Mouse (Mus musculus) heart, adult 2 months (tissue): ENCODE measurements around the gene Smarca4. TPM values are rescaled to one million over a fixed set of nuclear protein-coding genes. Genes with fewer than 3 reads are reported as not detected.
A peak's percentile ranks its signal among the peaks of the same experiment; 100 is the strongest.

Experiments
- DNase-seq, 2 experiments: peaks; one replicate each; pipeline ENCODE4 v3.0.0; 2021
- H3K27ac ChIP-seq: fragments of 200-600 bp; 2 replicates; pipeline ENCODE4 v1.8.1; 2022
- H3K27me3 ChIP-seq: fragments of 200-500 bp; 2 replicates; pipeline ENCODE4 v1.6.1; 2012; ENCODE audit warnings: mild to moderate bottlenecking, low read length, inconsistent platforms, mixed read lengths; ENCODE audit not compliant: control insufficient read depth, insufficient read depth
- H3K36me3 ChIP-seq: fragments of 200-500 bp; 2 replicates; pipeline ENCODE4 v1.6.1; 2012; ENCODE audit warnings: low read length, inconsistent platforms; ENCODE audit not compliant: control insufficient read depth, insufficient read depth
- H3K4me1 ChIP-seq: fragments of 200-500 bp; 2 replicates; pipeline ENCODE4 v1.6.1; 2011; ENCODE audit warnings: low read length; ENCODE audit not compliant: control insufficient read depth, insufficient read depth
- H3K4me3 ChIP-seq: fragments of 200-600 bp; 2 replicates; pipeline ENCODE4 v1.8.1; 2022
- H3K79me2 ChIP-seq: fragments of 200-500 bp; replicated peaks from 2 replicates; pipeline ENCODE4 v1.6.1; 2012; ENCODE audit warnings: mild to moderate bottlenecking, inconsistent platforms, low read length, moderate library complexity, mixed read lengths; ENCODE audit not compliant: control insufficient read depth, insufficient read depth
- H3K9ac ChIP-seq: fragments of 200-500 bp; 2 replicates; pipeline ENCODE4 v1.6.1; 2012; ENCODE audit warnings: low read depth, mild to moderate bottlenecking, control low read depth, inconsistent platforms, low read length, mixed read lengths
- CTCF ChIP-seq: fragments of 200-600 bp; IDR thresholded peaks from 2 replicates; pipeline ENCODE4 v1.8.1; 2022; ENCODE audit warnings: antibody characterized with exemption, mild to moderate bottlenecking, moderate library complexity
- EP300 ChIP-seq: fragments of 200-500 bp; IDR thresholded peaks from 2 replicates; pipeline ENCODE4 v1.6.1; 2011; ENCODE audit warnings: low read depth, low read length, control low read depth; ENCODE audit not compliant: insufficient read depth
- POLR2A ChIP-seq: fragments of 200-500 bp; IDR thresholded peaks from 2 replicates; pipeline ENCODE4 v1.6.1; 2011; ENCODE audit warnings: mild to moderate bottlenecking, low read depth, low read length, control low read depth; ENCODE audit not compliant: insufficient read depth
- WGBS: fragments of 180-500 bp; shearing (Covaris S2); methylation state at CpG from one replicate; pipeline ENCODE4 v1.1.7; 2018; 5-methylcytosine and 5-hydroxymethylcytosine counted together
- intact Hi-C: fragments of 180-260 bp; cut with DNase I; formaldehyde crosslinking; loops from one replicate; pipeline ENCODE4 v1.15.1; 2025
- long read RNA-seq: library from polyadenylated mRNA; stranded (forward); transcript quantifications from one replicate; pipeline ENCODE4 v2.0.0, GENCODE M21; 2021
- polyA plus RNA-seq: library from polyadenylated mRNA; depleted of rRNA; stranded (reverse); fragments of >200 nt; gene quantifications from 2 replicates; pipeline ENCODE4 v1.2.3, GENCODE M21; 2012; rRNA removed
- total RNA-seq, 2 experiments: library from RNA; stranded (reverse); gene quantifications; 2 replicates each; pipeline ENCODE4 v1.2.3; 2021

Smarca4 gene
- 10 to 100 TPM; 43.5 to 47.0 TPM for total RNA-seq
- 21.5 and 26.5 TPM in 2 replicates for polyA plus RNA-seq
- long read RNA-seq, full-length matches to known transcripts: 2 of 46 reads
- long read RNA-seq, partial matches to known transcripts: 39 of 46 reads
- long read RNA-seq, other reads (novel, unspliced or antisense): 5 of 46 reads

- Histone ChIP-seq H3K27ac (peak within 1 kb of the TSS; percentile 96), H3K4me3 (peak within 1 kb of the TSS; percentile 90), H3K27me3 (no peaks in the 10 kb centered on the region), H3K4me1 (peaks cover 2% of the 10 kb centered on the region), H3K36me3 (no peaks in the 10 kb centered on the region), H3K9ac (peak within 1 kb of the TSS; percentile 87), H3K79me2 (peaks cover 2% of the 10 kb centered on the region; the same call in 1 of the 2 replicates)
- 1% methylated on average over 45 of the region's 45 CpGs for WGBS
- peak; percentile 99 to 100 for DNase-seq
- TF ChIP-seq EP300 (0 out of 2 replicates have a peak, but pooled peaks have one; percentile 50), CTCF (no peak), POLR2A (peak; percentile 91)
- intact Hi-C loops: loop anchor here (1.0 kb wide), 1 partner anchor 23 kb away; the partner anchor contains the start of genes Timm29 and Yipf2
Measured at GRCm38 (mm10) chr9:21615617-21616231, at the start of gene Smarca4. Gene Smarca4 (plus strand): TSS chr9:21616169.

GRCm38 (mm10) chr9:21566538-21566937 lies 49.4 kb upstream of the Smarca4 start:
- WGBS: 100% methylated on average over 1 of the region's 1 CpGs
- H3K27me3 ChIP-seq: no peaks in the 10 kb centered on the region
- H3K79me2 ChIP-seq: peaks cover 5% of the 10 kb centered on the region; the same call in 1 of the 2 replicates
- intact Hi-C loops: no loop called here
- no peak for TF ChIP-seq POLR2A
- TF ChIP-seq CTCF: no peak
- TF ChIP-seq EP300: no peak
- H3K4me3 ChIP-seq: no peak overlapping the region
- H3K9ac ChIP-seq: no peak overlapping the region
- peaks cover 7% of the 10 kb centered on the region for H3K4me1 ChIP-seq
- H3K27ac ChIP-seq: no peak overlapping the region
- DNase-seq: no peak
- H3K36me3 ChIP-seq: 0 out of 2 replicates have a peak, but pooled peaks cover 2% of the 10 kb centered on the region

GRCm38 (mm10) chr9:21567051-21567450 lies 48.9 kb upstream of the Smarca4 start:
- DNase-seq: no peak
- WGBS: 57% methylated on average over 2 of the region's 2 CpGs

GRCm38 (mm10) chr9:21568657-21569255 lies 47.2 kb upstream of the Smarca4 start:
- H3K79me2 ChIP-seq: peaks cover 5% of the 10 kb centered on the region; the same call in 1 of the 2 replicates
- intact Hi-C loops: no loop called here
- no peak overlapping the region for H3K9ac ChIP-seq
- peaks cover 7% of the 10 kb centered on the region for H3K4me1 ChIP-seq
- 0 out of 2 replicates have a peak, but pooled peaks cover 2% of the 10 kb centered on the region for H3K36me3 ChIP-seq
- 91% methylated on average over 8 of the region's 8 CpGs for WGBS
- no peak for DNase-seq
- TF ChIP-seq CTCF: no peak
- TF ChIP-seq POLR2A: no peak
- TF ChIP-seq EP300: no peak
- no peak overlapping the region for H3K4me3 ChIP-seq
- no peaks in the 10 kb centered on the region for H3K27me3 ChIP-seq
- H3K27ac ChIP-seq: no peak overlapping the region

More at GRCm38 (mm10) chr9:21567051-21567450, 48.9 kb upstream of the Smarca4 start:
- no peak overlapping the region for H3K9ac ChIP-seq
- intact Hi-C loops: no loop called here
- H3K4me1 ChIP-seq: peaks cover 7% of the 10 kb centered on the region
- TF ChIP-seq POLR2A: no peak
- no peak for TF ChIP-seq EP300
- TF ChIP-seq CTCF: no peak
- peaks cover 5% of the 10 kb centered on the region; the same call in 1 of the 2 replicates for H3K79me2 ChIP-seq
- H3K36me3 ChIP-seq: 0 out of 2 replicates have a peak, but pooled peaks cover 2% of the 10 kb centered on the region
- no peak overlapping the region for H3K4me3 ChIP-seq
- no peak overlapping the region for H3K27ac ChIP-seq
- H3K27me3 ChIP-seq: no peaks in the 10 kb centered on the region

GRCm38 (mm10) chr9:21574012-21574801 lies 41.8 kb upstream of the Smarca4 start:
- Histone ChIP-seq H3K79me2 (no peaks in the 10 kb centered on the region), H3K27me3 (no peaks in the 10 kb centered on the region), H3K27ac (peak overlapping the region; percentile 58), H3K4me3 (no peak overlapping the region), H3K4me1 (no peaks in the 10 kb centered on the region; the same call in 1 of the 2 replicates), H3K36me3 (no peaks in the 10 kb centered on the region), H3K9ac (no peak overlapping the region)
- DNase-seq: peak; percentile 26 to 45
- TF ChIP-seq EP300 (no peak), POLR2A (no peak), CTCF (no peak)
- intact Hi-C loops: no loop called here
- WGBS: 84% methylated on average over 8 of the region's 8 CpGs
